Mouse (Mus musculus) stomach, embryonic 14.5 days (tissue): ENCODE results near the gene Ccdc77. TPM values are rescaled to one million over a fixed set of nuclear protein-coding genes. Genes with fewer than 3 reads are reported as not detected.

Experiments used
- ATAC-seq: fragments of 200-750 bp; cut with Nextera tagmentation; 2 replicates; pipeline ENCODE4 v1.8.0; 2017; ENCODE audit warnings: low read depth, moderate TSS enrichment; ENCODE audit not compliant: insufficient number of reproducible peaks, insufficient read depth, low FRiP score
- H3K27ac ChIP-seq: fragments of 300-500 bp; sonication (generic); 2 replicates; pipeline ENCODE4 v1.5.1; 2014; ENCODE audit warnings: mild to moderate bottlenecking, low read length, moderate library complexity, mixed read lengths
- H3K27me3 ChIP-seq: fragments of 300-500 bp; sonication (generic); 2 replicates; pipeline ENCODE4 v1.6.1; 2014; ENCODE audit warnings: low read length, control low read depth, mixed read lengths; ENCODE audit not compliant: control insufficient read depth, insufficient read depth
- H3K36me3 ChIP-seq: fragments of 300-500 bp; sonication (generic); 2 replicates; pipeline ENCODE4 v1.6.1; 2014; ENCODE audit warnings: mild to moderate bottlenecking, control low read depth, low read length, moderate library complexity, mixed read lengths; ENCODE audit not compliant: control insufficient read depth, insufficient read depth
- H3K4me1 ChIP-seq: fragments of 300-500 bp; sonication (generic); 2 replicates; pipeline ENCODE4 v1.6.1; 2014; ENCODE audit warnings: low read length, control low read depth, mixed read lengths; ENCODE audit not compliant: control insufficient read depth, insufficient read depth
- H3K4me2 ChIP-seq: fragments of 300-500 bp; sonication (generic); replicated peaks from 2 replicates; pipeline ENCODE4 v1.6.1; 2014; ENCODE audit warnings: low read depth, low read length, control low read depth
- H3K4me3 ChIP-seq: fragments of 300-500 bp; sonication (generic); 2 replicates; pipeline ENCODE4 v1.5.1; 2014; ENCODE audit warnings: low read depth, low read length, control low read depth
- H3K9ac ChIP-seq: fragments of 300-500 bp; sonication (generic); replicated peaks from 2 replicates; pipeline ENCODE4 v1.6.1; 2014; ENCODE audit warnings: low read depth, mild to moderate bottlenecking, control low read depth, low read length, moderate library complexity, mixed read lengths
- H3K9me3 ChIP-seq: fragments of 300-500 bp; sonication (generic); 2 replicates; pipeline ENCODE4 v1.6.1; 2016; ENCODE audit warnings: low read depth, low read length, control low read depth; ENCODE audit not compliant: control insufficient read depth
- WGBS: fragments of 180-500 bp; shearing (Covaris S2); extraction: QIAGEN DNeasy Blood & Tissue Kit; methylation state at CpG from one replicate; pipeline ENCODE4 v1.1.7; 2014; 5-methylcytosine and 5-hydroxymethylcytosine counted together
- polyA plus RNA-seq: library from polyadenylated mRNA; unstranded; fragments of >200 nt; fragmentation: Nextera tagmentation; extraction: Ambion mirVana; gene quantifications from 2 replicates; pipeline ENCODE4 v1.2.1, GENCODE M21; 2014

The Ccdc77 gene
- 23.2 and 27.4 TPM in 2 replicates for polyA plus RNA-seq

DNA sequence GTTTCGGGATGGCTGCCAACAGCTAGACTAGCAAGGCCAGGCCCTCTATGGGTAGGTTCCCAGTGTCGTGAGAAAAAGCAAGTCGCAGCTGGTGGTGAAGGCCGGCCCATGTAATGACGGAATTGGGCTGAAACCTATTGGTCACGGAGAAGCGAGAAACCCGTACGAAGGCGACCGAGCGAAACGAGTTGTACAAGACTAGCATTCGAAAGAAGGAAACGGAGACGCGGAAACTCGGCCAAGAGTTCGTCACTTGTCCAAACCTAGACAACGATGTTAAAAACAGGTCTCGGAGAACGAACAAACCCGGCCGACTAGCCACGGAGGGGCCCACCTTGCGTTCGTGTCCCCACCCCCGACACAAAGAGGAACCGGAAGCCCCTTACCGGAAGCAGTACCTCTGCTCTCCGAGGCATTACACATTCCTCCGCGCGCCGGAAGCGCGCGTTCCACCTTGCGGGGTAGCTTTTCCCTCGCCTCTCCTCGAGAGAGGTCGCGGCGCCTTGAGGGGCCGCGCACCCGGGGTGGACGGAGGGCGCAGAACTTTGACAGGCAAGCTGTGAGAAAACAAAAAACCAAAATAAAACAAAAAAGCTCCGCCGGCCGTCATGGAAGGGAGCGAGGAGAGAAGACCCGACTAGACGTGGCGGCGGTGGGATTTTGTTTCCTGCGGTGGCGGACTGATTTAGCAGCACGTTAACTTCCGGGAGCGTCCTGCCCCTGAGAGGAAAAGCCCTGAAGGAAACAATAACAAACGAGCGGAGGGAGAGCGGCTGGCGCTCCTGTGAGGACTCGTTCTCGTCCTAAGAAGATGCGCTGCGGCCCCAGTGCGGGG lies at the start of gene Ccdc77, which contains the start of gene Kdm5a:
Gene Ccdc77 (minus strand): TSS at position 687 of the 835 bp plus-strand sequence.
Gene Kdm5a (plus strand): TSS at position 437 of the 835 bp plus-strand sequence.
- Histone ChIP-seq H3K4me3 (peak within 1 kb of the TSS; percentile 99), H3K27me3 (no peaks in the 10 kb centered on the region), H3K36me3 (peaks cover 12% of the 10 kb centered on the region), H3K9me3 (no peaks in the 10 kb centered on the region), H3K9ac (peak within 1 kb of the TSS; percentile 86), H3K27ac (peak within 1 kb of the TSS; percentile 90), H3K4me2 (peak within 1 kb of the TSS; percentile 91), H3K4me1 (peaks cover 4% of the 10 kb centered on the region; the same call in 1 of the 2 replicates)
- WGBS, result under 1% methylated on average over 71 of the region's 71 CpGs
- ATAC-seq, result peak; percentile 96

DNA sequence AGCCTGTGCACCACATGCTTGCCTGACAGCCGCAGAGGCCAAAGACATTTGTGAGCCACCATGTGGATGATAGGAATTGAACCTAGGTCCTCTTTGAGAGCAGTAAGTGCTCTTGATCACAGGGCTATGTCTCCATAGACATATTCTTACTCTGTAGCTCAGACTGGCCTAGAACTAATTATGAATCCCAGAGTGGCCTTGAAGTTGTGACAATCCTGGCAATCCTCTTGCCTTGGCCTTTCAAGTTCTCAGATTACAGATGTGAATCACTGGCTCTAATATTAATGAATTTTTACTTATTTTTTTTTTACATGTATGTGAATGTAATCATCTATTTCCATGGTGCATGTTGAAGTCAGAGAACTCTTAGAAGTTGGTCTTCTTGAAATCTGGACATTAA lies 39.8 kb upstream of the Ccdc77 start:
- Histone ChIP-seq H3K9ac (no peak overlapping the region), H3K4me2 (no peak overlapping the region), H3K36me3 (peaks cover 75% of the 10 kb centered on the region), H3K4me3 (no peak overlapping the region), H3K27ac (no peak overlapping the region), H3K27me3 (no peaks in the 10 kb centered on the region), H3K9me3 (no peaks in the 10 kb centered on the region), H3K4me1 (no peaks in the 10 kb centered on the region)
- 94% methylated on average over 1 of the region's 1 CpGs for WGBS
- no peak for ATAC-seq

DNA sequence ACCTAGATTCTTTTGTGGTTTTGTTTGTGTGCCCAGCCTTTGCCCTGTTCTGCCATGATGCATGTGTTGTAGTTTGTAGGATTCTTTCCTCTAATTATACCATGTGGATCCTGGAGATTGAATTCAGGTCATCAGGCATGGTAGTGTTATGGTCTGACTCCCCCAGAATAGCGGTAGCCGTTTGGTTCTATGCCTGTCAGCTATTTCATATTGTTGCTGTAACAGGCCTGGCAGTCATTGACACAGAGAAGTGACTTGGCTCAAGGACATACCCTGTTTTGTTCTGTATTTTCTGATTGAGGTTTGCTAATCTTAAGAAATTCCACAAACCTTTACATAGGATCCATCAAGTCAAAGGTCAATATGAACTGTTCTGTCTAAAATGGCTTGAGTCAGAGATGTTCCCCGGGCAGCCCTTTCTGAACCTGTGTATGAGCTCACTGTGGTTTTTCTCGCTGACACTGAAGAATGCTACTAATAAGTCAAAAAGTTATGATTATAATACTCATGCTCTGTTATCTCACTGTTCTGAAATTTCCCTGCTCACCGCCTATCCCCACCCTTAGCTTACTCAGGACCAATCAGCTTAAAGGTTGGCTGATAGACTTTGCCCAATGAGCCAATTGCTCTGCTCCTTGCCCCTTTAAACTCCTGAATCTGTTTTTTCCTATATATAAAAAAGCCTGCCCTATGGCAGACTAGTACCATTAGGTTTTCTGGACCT lies 31.6 kb upstream of the Ccdc77 start:
- no peak overlapping the region for H3K9ac ChIP-seq
- H3K27me3 ChIP-seq, result no peaks in the 10 kb centered on the region
- H3K4me2 ChIP-seq, result no peak overlapping the region
- ATAC-seq, result no peak
- H3K9me3 ChIP-seq, result no peaks in the 10 kb centered on the region
- H3K4me3 ChIP-seq, result no peak overlapping the region
- H3K36me3 ChIP-seq, result peaks cover 70% of the 10 kb centered on the region
- H3K4me1 ChIP-seq, result no peaks in the 10 kb centered on the region
- 93% methylated on average over 5 of the region's 5 CpGs for WGBS
- H3K27ac ChIP-seq, result no peak overlapping the region

DNA sequence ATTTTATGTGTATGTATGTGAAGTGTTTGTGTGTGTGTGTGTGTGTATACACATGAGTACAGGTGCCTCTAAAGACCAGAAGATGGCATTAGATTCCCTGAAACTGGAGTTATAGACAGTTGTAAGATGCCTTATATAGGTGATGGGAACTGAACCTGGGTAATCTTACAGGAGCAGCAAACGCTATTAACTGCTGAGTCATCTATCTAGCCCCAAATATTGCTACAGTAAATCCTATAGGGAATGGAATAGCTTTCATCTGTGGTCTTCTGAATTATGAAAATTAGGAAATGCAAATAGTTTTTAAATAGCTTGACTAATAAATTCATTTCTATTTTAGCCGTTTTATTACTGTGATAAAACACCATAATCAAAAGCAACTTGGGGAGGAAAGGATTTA lies 28.6 kb upstream of the Ccdc77 start:
- Histone ChIP-seq H3K36me3 (peaks cover 72% of the 10 kb centered on the region), H3K27ac (no peak overlapping the region), H3K4me3 (no peak overlapping the region), H3K4me2 (no peak overlapping the region), H3K4me1 (no peaks in the 10 kb centered on the region), H3K9me3 (no peaks in the 10 kb centered on the region), H3K27me3 (no peaks in the 10 kb centered on the region), H3K9ac (no peak overlapping the region)
- WGBS, result 93% methylated on average over 2 of the region's 2 CpGs
- ATAC-seq, result no peak

DNA sequence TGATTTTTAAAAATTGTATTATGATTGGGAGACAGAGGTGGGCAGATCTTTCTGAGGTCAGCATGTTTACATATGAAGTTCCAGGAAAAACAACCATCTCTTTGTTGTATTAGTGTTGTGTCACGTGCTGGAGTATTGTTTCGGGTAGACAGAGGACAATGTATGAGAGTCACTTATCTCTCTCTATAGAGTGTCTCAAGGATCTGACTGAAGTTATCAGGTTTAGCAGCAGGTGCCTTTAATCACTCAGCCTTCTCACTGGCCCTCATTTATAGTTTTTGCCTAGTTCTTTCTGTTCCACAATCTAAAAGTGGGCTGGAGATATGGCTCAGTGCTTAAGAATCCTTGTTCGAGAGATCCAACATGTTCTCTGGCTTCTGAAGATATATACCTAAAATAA lies 25.9 kb upstream of the Ccdc77 start:
- Histone ChIP-seq H3K4me3 (no peak overlapping the region), H3K27ac (no peak overlapping the region), H3K9ac (no peak overlapping the region), H3K36me3 (peaks cover 60% of the 10 kb centered on the region), H3K4me1 (no peaks in the 10 kb centered on the region), H3K27me3 (no peaks in the 10 kb centered on the region), H3K9me3 (no peaks in the 10 kb centered on the region), H3K4me2 (no peak overlapping the region)
- no peak for ATAC-seq
- WGBS, result 88% methylated on average over 3 of the region's 3 CpGs

DNA sequence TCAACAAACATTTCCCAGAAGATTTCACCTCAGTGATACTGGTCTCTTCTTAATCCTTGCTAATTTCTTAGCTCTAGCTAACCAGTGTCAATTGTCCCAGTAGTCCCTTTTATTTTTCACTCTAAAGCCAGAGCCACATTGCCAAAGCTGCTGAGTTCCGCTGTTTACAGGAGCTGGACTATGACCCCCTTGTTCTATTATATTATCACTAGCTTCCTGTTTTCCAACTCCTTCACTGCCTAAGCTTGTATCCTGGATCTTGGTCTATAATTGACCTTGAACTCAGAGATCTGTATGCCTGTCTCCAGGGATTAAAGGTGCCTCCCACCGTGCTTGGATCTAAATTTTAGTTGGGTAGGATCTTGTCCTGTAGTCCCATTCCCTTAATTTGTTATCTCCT lies 12.6 kb upstream of the Ccdc77 start:
- WGBS, result 90% methylated on average over 2 of the region's 2 CpGs
- no peak overlapping the region for H3K27ac ChIP-seq

DNA sequence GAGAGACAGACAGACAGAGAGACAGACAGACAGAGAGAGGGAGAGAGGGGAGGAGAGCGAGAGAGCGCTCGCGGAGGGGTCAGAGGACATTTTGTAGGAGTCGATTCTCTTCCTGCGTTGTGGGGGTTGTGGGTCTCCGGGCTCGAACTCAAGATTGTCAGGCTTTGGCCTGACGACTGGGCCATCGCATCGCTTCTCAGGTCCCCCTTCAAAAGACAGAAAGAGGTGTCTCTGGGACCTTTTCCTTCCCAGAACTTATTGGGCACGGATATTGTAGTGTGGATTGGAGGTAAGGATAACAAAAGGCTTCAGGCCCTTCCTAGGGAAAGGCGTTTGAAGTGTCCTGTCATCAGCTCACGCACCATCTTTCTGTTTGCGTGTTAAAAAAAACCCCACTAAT lies 877 bp upstream of the Ccdc77 start:
- Histone ChIP-seq H3K27ac (no peak overlapping the region), H3K9me3 (no peaks in the 10 kb centered on the region), H3K4me1 (peaks cover 4% of the 10 kb centered on the region; the same call in 1 of the 2 replicates), H3K36me3 (peaks cover 21% of the 10 kb centered on the region), H3K9ac (peak overlapping the region; percentile 86), H3K27me3 (no peaks in the 10 kb centered on the region), H3K4me3 (peak overlapping the region; percentile 99), H3K4me2 (peak overlapping the region; percentile 91)
- ATAC-seq, result no peak
- 5% methylated on average over 15 of the region's 15 CpGs for WGBS

More for the DNA sequence above, 12.6 kb upstream of the Ccdc77 start:
- Histone ChIP-seq H3K9ac (no peak overlapping the region), H3K4me3 (no peak overlapping the region), H3K36me3 (peaks cover 70% of the 10 kb centered on the region), H3K4me1 (no peaks in the 10 kb centered on the region), H3K27me3 (no peaks in the 10 kb centered on the region), H3K4me2 (no peak overlapping the region), H3K9me3 (no peaks in the 10 kb centered on the region)
- ATAC-seq, result no peak

DNA sequence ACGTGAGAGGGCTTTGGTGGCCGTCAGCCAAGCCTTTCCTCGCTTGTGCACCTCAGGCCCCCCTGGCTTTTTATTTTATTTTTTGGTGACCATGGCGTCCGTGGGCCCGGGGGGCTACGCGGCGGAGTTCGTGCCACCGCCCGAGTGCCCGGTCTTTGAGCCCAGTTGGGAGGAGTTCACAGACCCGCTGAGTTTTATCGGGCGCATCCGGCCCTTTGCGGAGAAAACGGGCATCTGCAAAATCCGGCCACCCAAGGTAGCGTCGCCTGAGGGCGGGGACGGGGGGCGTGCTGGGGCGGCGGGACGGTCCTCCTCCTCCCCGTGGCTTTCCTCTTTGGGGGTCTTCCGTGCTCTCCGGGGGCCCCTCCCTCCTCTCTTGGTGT lies 340 bp upstream of the Ccdc77 start:
- Histone ChIP-seq H3K4me1 (peaks cover 4% of the 10 kb centered on the region; the same call in 1 of the 2 replicates), H3K4me3 (peak overlapping the region; percentile 99), H3K27ac (peak overlapping the region; percentile 90), H3K4me2 (peak overlapping the region; percentile 91), H3K36me3 (peaks cover 18% of the 10 kb centered on the region), H3K9me3 (no peaks in the 10 kb centered on the region), H3K9ac (peak overlapping the region; percentile 86), H3K27me3 (no peaks in the 10 kb centered on the region)
- no peak for ATAC-seq
- under 1% methylated on average over 31 of the region's 31 CpGs for WGBS
